Mouse (Mus musculus): ENCODE results near the gene Rtl6. TPM values are rescaled to one million over a fixed set of nuclear protein-coding genes. Genes with fewer than 3 reads are reported as not detected.

Gene Rtl6
- polyA plus RNA-seq, 1 experiment, result 18.8 TPM

- no peak overlapping the region for H3K4me3 ChIP-seq (ENCODE audit: control insufficient read depth, insufficient read depth, low read length)
- DNase-seq, result no peak
- no peak overlapping the region for H3K27ac ChIP-seq (ENCODE audit: control insufficient read depth, insufficient read depth, low read length)
- TF ChIP-seq CTCF (IDR thresholded peaks at IDR 0.05; ENCODE audit: borderline replicate concordance, control insufficient read depth, extremely low read depth, insufficient read depth, low read length, poor library complexity) (no peak), POLR2A (IDR thresholded peaks at IDR 0.05; ENCODE audit: control insufficient read depth, extremely low read depth, insufficient read depth, low read length, poor library complexity) (no peak)
- peaks cover 19% of the 10 kb centered on the region for H3K4me1 ChIP-seq (replicated peaks; ENCODE audit: control insufficient read depth, insufficient read depth, low read length)
- H3K36me3 ChIP-seq (ENCODE audit: control insufficient read depth, insufficient read depth, low read length), result no peaks in the 10 kb centered on the region
- no peaks in the 10 kb centered on the region for H3K27me3 ChIP-seq (ENCODE audit: control insufficient read depth, insufficient read depth, low read length)
- 96% methylated on average over 16 of the region's 16 CpGs for WGBS
Measured at GRCm38 (mm10) chr15:84509981-84510380, 47.6 kb downstream of the Rtl6 start.

GRCm38 (mm10) chr15:84509161-84509560 is 48.5 kb downstream of the Rtl6 start:
- no peak for DNase-seq
- no peak overlapping the region for H3K27ac ChIP-seq (ENCODE audit: control insufficient read depth, insufficient read depth, low read length)
- no peaks in the 10 kb centered on the region for H3K27me3 ChIP-seq (ENCODE audit: control insufficient read depth, insufficient read depth, low read length)
- TF ChIP-seq CTCF (IDR thresholded peaks at IDR 0.05; ENCODE audit: borderline replicate concordance, control insufficient read depth, extremely low read depth, insufficient read depth, low read length, poor library complexity) (no peak), POLR2A (IDR thresholded peaks at IDR 0.05; ENCODE audit: control insufficient read depth, extremely low read depth, insufficient read depth, low read length, poor library complexity) (no peak)
- no peak overlapping the region for H3K4me3 ChIP-seq (ENCODE audit: control insufficient read depth, insufficient read depth, low read length)
- peaks cover 19% of the 10 kb centered on the region for H3K4me1 ChIP-seq (replicated peaks; ENCODE audit: control insufficient read depth, insufficient read depth, low read length)
- WGBS, result 90% methylated on average over 5 of the region's 5 CpGs
- no peaks in the 10 kb centered on the region for H3K36me3 ChIP-seq (ENCODE audit: control insufficient read depth, insufficient read depth, low read length)

- no peak for DNase-seq
- WGBS, result 93% methylated on average over 10 of the region's 10 CpGs
- H3K27ac ChIP-seq (ENCODE audit: control insufficient read depth, insufficient read depth, low read length), result no peak overlapping the region
- no peaks in the 10 kb centered on the region for H3K4me1 ChIP-seq (replicated peaks; ENCODE audit: control insufficient read depth, insufficient read depth, low read length)
- H3K4me3 ChIP-seq (ENCODE audit: control insufficient read depth, insufficient read depth, low read length), result no peak overlapping the region
- H3K36me3 ChIP-seq (ENCODE audit: control insufficient read depth, insufficient read depth, low read length), result no peaks in the 10 kb centered on the region
- no peaks in the 10 kb centered on the region for H3K27me3 ChIP-seq (ENCODE audit: control insufficient read depth, insufficient read depth, low read length)
- no peak for TF ChIP-seq POLR2A (IDR thresholded peaks at IDR 0.05; ENCODE audit: control insufficient read depth, extremely low read depth, insufficient read depth, low read length, poor library complexity)
- TF ChIP-seq CTCF (IDR thresholded peaks at IDR 0.05; ENCODE audit: borderline replicate concordance, control insufficient read depth, extremely low read depth, insufficient read depth, low read length, poor library complexity), result no peak
Measured at GRCm38 (mm10) chr15:84506026-84506425, 51.6 kb downstream of the Rtl6 start.

- H3K27me3 ChIP-seq (ENCODE audit: control insufficient read depth, insufficient read depth, low read length), result no peaks in the 10 kb centered on the region
- TF ChIP-seq POLR2A (IDR thresholded peaks at IDR 0.05; ENCODE audit: control insufficient read depth, extremely low read depth, insufficient read depth, low read length, poor library complexity) (no peak), CTCF (IDR thresholded peaks at IDR 0.05; ENCODE audit: borderline replicate concordance, control insufficient read depth, extremely low read depth, insufficient read depth, low read length, poor library complexity) (no peak)
- DNase-seq, result no peak
- no peaks in the 10 kb centered on the region for H3K36me3 ChIP-seq (ENCODE audit: control insufficient read depth, insufficient read depth, low read length)
- H3K27ac ChIP-seq (ENCODE audit: control insufficient read depth, insufficient read depth, low read length), result no peak overlapping the region
- no peaks in the 10 kb centered on the region for H3K4me1 ChIP-seq (replicated peaks; ENCODE audit: control insufficient read depth, insufficient read depth, low read length)
- no peak overlapping the region for H3K4me3 ChIP-seq (ENCODE audit: control insufficient read depth, insufficient read depth, low read length)
- WGBS, result 61% methylated on average over 7 of the region's 7 CpGs
Measured at GRCm38 (mm10) chr15:84504895-84505294, 52.7 kb downstream of the Rtl6 start.

Other genes with a start within 250 kb of the Rtl6 start
- gene Parvg, start 233.8 kb downstream of the Rtl6 start, polyA plus RNA-seq (2012; rRNA removed), result 183 and 185 TPM in 2 replicates
- gene Shisal1, start 110.7 kb downstream of the Rtl6 start, polyA plus RNA-seq (2012; rRNA removed), result 9.3 and 10.4 TPM in 2 replicates
- gene Prr5, start 111.8 kb upstream of the Rtl6 start, polyA plus RNA-seq (2012; rRNA removed), result 9.0 and 10.3 TPM in 2 replicates
- gene Arhgap8, start 162.2 kb upstream of the Rtl6 start, polyA plus RNA-seq (2012; rRNA removed), result 11.8 and 16.0 TPM in 2 replicates